Mouse (Mus musculus) neural tube, embryonic 12.5 days (tissue): ENCODE measurements around the gene Ghr. TPM values are rescaled to one million over a fixed set of nuclear protein-coding genes. Genes with fewer than 3 reads are reported as not detected.

Experiments
- ATAC-seq: fragments of 200-750 bp; cut with Nextera tagmentation; 2 replicates; pipeline ENCODE4 v1.8.0; 2017; ENCODE audit warnings: low read depth, mild to moderate bottlenecking, moderate TSS enrichment, moderate library complexity; ENCODE audit not compliant: low FRiP score
- H3K27ac ChIP-seq: fragments of 300-500 bp; sonication (generic); 2 replicates; pipeline ENCODE4 v1.5.1; 2016
- H3K27me3 ChIP-seq: fragments of 300-500 bp; sonication (generic); replicated peaks from 2 replicates; pipeline ENCODE4 v1.6.1; 2016; ENCODE audit warnings: mild to moderate bottlenecking
- H3K36me3 ChIP-seq: fragments of 300-500 bp; sonication (generic); 2 replicates; pipeline ENCODE4 v1.6.1; 2016; ENCODE audit warnings: mild to moderate bottlenecking
- H3K4me1 ChIP-seq: fragments of 300-500 bp; sonication (generic); 2 replicates; pipeline ENCODE4 v1.6.1; 2016
- H3K4me2 ChIP-seq: fragments of 300-500 bp; sonication (generic); replicated peaks from 2 replicates; pipeline ENCODE4 v1.6.1; 2016; ENCODE audit warnings: mild to moderate bottlenecking
- H3K4me3 ChIP-seq: fragments of 300-500 bp; sonication (generic); 2 replicates; pipeline ENCODE4 v1.5.1; 2016
- H3K9ac ChIP-seq: fragments of 300-500 bp; sonication (generic); 2 replicates; pipeline ENCODE4 v1.6.1; 2016; ENCODE audit warnings: mild to moderate bottlenecking
- H3K9me3 ChIP-seq: fragments of 300-500 bp; sonication (generic); 2 replicates; pipeline ENCODE4 v1.6.1; 2016; ENCODE audit warnings: mild to moderate bottlenecking
- WGBS: fragments of 180-500 bp; shearing (Covaris S2); methylation state at CpG from one replicate; pipeline ENCODE4 v1.1.7; 2016; 5-methylcytosine and 5-hydroxymethylcytosine counted together
- polyA plus RNA-seq: library from polyadenylated mRNA; unstranded; fragments of >200 nt; fragmentation: Nextera tagmentation; extraction: Ambion mirVana; gene quantifications from 2 replicates; pipeline ENCODE4 v1.2.1, GENCODE M21; 2016

Ghr gene
- polyA plus RNA-seq, 1 experiment from 2014 or later = 18.9 TPM

GRCm38 (mm10) chr15:3341806-3342582 is 241.3 kb downstream of the Ghr start:
- no peak overlapping the region for H3K4me2 ChIP-seq
- H3K9me3 ChIP-seq = peaks cover 3% of the 10 kb centered on the region; the same call in 1 of the 2 replicates
- whole genome bisulfite sequencing = 91% methylated on average over 4 of the region's 4 CpGs
- no peaks in the 10 kb centered on the region for H3K36me3 ChIP-seq
- H3K27me3 ChIP-seq = no peaks in the 10 kb centered on the region
- H3K27ac ChIP-seq = no peak overlapping the region
- no peaks in the 10 kb centered on the region for H3K4me1 ChIP-seq
- no peak overlapping the region for H3K9ac ChIP-seq
- H3K4me3 ChIP-seq = no peak overlapping the region
- ATAC-seq = no peak

GRCm38 (mm10) chr15:3339847-3340246 is 243.4 kb downstream of the Ghr start:
- H3K4me2 ChIP-seq = no peak overlapping the region
- peaks cover 3% of the 10 kb centered on the region; the same call in 1 of the 2 replicates for H3K9me3 ChIP-seq
- H3K27ac ChIP-seq = no peak overlapping the region
- no peaks in the 10 kb centered on the region for H3K27me3 ChIP-seq
- 86% methylated on average over 3 of the region's 3 CpGs for WGBS
- no peak for ATAC-seq
- H3K4me3 ChIP-seq = no peak overlapping the region
- no peaks in the 10 kb centered on the region for H3K4me1 ChIP-seq
- H3K9ac ChIP-seq = no peak overlapping the region
- no peaks in the 10 kb centered on the region for H3K36me3 ChIP-seq

- Histone ChIP-seq H3K9ac (no peak overlapping the region), H3K4me3 (no peak overlapping the region), H3K4me1 (no peaks in the 10 kb centered on the region), H3K27ac (no peak overlapping the region), H3K9me3 (peaks cover 3% of the 10 kb centered on the region; the same call in 1 of the 2 replicates), H3K27me3 (no peaks in the 10 kb centered on the region), H3K4me2 (no peak overlapping the region), H3K36me3 (no peaks in the 10 kb centered on the region)
- 92% methylated on average over 4 of the region's 4 CpGs for WGBS
- ATAC-seq = no peak
Observed at GRCm38 (mm10) chr15:3332517-3332916, 250.8 kb downstream of the Ghr start.

- Histone ChIP-seq H3K4me1 (no peaks in the 10 kb centered on the region), H3K36me3 (no peaks in the 10 kb centered on the region), H3K27me3 (no peaks in the 10 kb centered on the region), H3K27ac (no peak overlapping the region), H3K4me2 (no peak overlapping the region), H3K9me3 (no peaks in the 10 kb centered on the region), H3K4me3 (no peak overlapping the region), H3K9ac (no peak overlapping the region)
- ATAC-seq = no peak
- WGBS = 80% methylated on average over 2 of the region's 2 CpGs
Observed at GRCm38 (mm10) chr15:3331813-3332212, 251.5 kb downstream of the Ghr start.

- Histone ChIP-seq H3K4me2 (no peak overlapping the region), H3K9ac (no peak overlapping the region), H3K9me3 (no peaks in the 10 kb centered on the region), H3K36me3 (no peaks in the 10 kb centered on the region), H3K27ac (no peak overlapping the region), H3K4me3 (no peak overlapping the region), H3K27me3 (no peaks in the 10 kb centered on the region), H3K4me1 (no peaks in the 10 kb centered on the region)
- 78% methylated on average over 1 of the region's 1 CpGs for WGBS
- ATAC-seq = no peak
Observed at GRCm38 (mm10) chr15:3330291-3330690, 253.0 kb downstream of the Ghr start.

- Histone ChIP-seq H3K9me3 (no peaks in the 10 kb centered on the region), H3K27me3 (no peaks in the 10 kb centered on the region), H3K4me1 (no peaks in the 10 kb centered on the region), H3K4me3 (no peak overlapping the region), H3K9ac (no peak overlapping the region), H3K4me2 (no peak overlapping the region), H3K27ac (no peak overlapping the region), H3K36me3 (0 out of 2 replicates have a peak, but pooled peaks cover 2% of the 10 kb centered on the region)
- ATAC-seq = no peak
Observed at GRCm38 (mm10) chr15:3323041-3323440, 260.3 kb downstream of the Ghr start.

- no peaks in the 10 kb centered on the region for H3K4me1 ChIP-seq
- H3K36me3 ChIP-seq = 0 out of 2 replicates have a peak, but pooled peaks cover 2% of the 10 kb centered on the region
- H3K4me2 ChIP-seq = no peak overlapping the region
- WGBS = 84% methylated on average over 9 of the region's 9 CpGs
- no peak overlapping the region for H3K4me3 ChIP-seq
- no peak for ATAC-seq
- no peak overlapping the region; the same call in 1 of the 2 replicates for H3K27ac ChIP-seq
- no peaks in the 10 kb centered on the region for H3K9me3 ChIP-seq
- no peak overlapping the region for H3K9ac ChIP-seq
- H3K27me3 ChIP-seq = no peaks in the 10 kb centered on the region
Observed at GRCm38 (mm10) chr15:3319929-3320328, 263.4 kb downstream of the Ghr start.

- H3K36me3 ChIP-seq = 0 out of 2 replicates have a peak, but pooled peaks cover 2% of the 10 kb centered on the region
- no peak for ATAC-seq
- WGBS = 81% methylated on average over 2 of the region's 2 CpGs
- H3K4me1 ChIP-seq = no peaks in the 10 kb centered on the region
- no peaks in the 10 kb centered on the region for H3K9me3 ChIP-seq
- H3K4me2 ChIP-seq = no peak overlapping the region
- no peaks in the 10 kb centered on the region for H3K27me3 ChIP-seq
- no peak overlapping the region for H3K4me3 ChIP-seq
- no peak overlapping the region for H3K27ac ChIP-seq
- H3K9ac ChIP-seq = no peak overlapping the region
Observed at GRCm38 (mm10) chr15:3316617-3317016, 266.7 kb downstream of the Ghr start.

GRCm38 (mm10) chr15:3312937-3313336 is 270.4 kb downstream of the Ghr start:
- H3K9me3 ChIP-seq = no peaks in the 10 kb centered on the region
- no peak for ATAC-seq
- H3K4me3 ChIP-seq = no peak overlapping the region
- no peak overlapping the region for H3K27ac ChIP-seq
- H3K4me1 ChIP-seq = no peaks in the 10 kb centered on the region
- no peaks in the 10 kb centered on the region for H3K36me3 ChIP-seq
- H3K4me2 ChIP-seq = no peak overlapping the region
- no peak overlapping the region for H3K9ac ChIP-seq
- no peaks in the 10 kb centered on the region for H3K27me3 ChIP-seq

GRCm38 (mm10) chr15:3309856-3310255 is 273.4 kb downstream of the Ghr start:
- no peaks in the 10 kb centered on the region for H3K4me1 ChIP-seq
- H3K4me2 ChIP-seq = no peak overlapping the region
- H3K9ac ChIP-seq = no peak overlapping the region
- 89% methylated on average over 3 of the region's 3 CpGs for WGBS
- H3K36me3 ChIP-seq = no peaks in the 10 kb centered on the region
- H3K27me3 ChIP-seq = no peaks in the 10 kb centered on the region
- no peak overlapping the region for H3K27ac ChIP-seq
- no peaks in the 10 kb centered on the region for H3K9me3 ChIP-seq
- no peak for ATAC-seq
- no peak overlapping the region for H3K4me3 ChIP-seq

GRCm38 (mm10) chr15:3303426-3303825 is 279.9 kb downstream of the Ghr start, which contains the start of gene Ccdc152:
Gene Ccdc152 (minus strand): TSS chr15:3303526.
- Histone ChIP-seq H3K9me3 (no peaks in the 10 kb centered on the region), H3K9ac (no peak within 1 kb of the TSS), H3K4me2 (no peak within 1 kb of the TSS), H3K27ac (no peak within 1 kb of the TSS), H3K4me3 (no peak within 1 kb of the TSS), H3K27me3 (no peaks in the 10 kb centered on the region), H3K36me3 (no peaks in the 10 kb centered on the region), H3K4me1 (no peaks in the 10 kb centered on the region)
- ATAC-seq = no peak
- 91% methylated on average over 12 of the region's 12 CpGs for WGBS

GRCm38 (mm10) chr15:3300361-3301100 is 282.8 kb downstream of the Ghr start:
- Histone ChIP-seq H3K9ac (no peak overlapping the region), H3K4me2 (no peak overlapping the region), H3K9me3 (no peaks in the 10 kb centered on the region), H3K36me3 (no peaks in the 10 kb centered on the region), H3K4me1 (no peaks in the 10 kb centered on the region), H3K27ac (no peak overlapping the region), H3K27me3 (no peaks in the 10 kb centered on the region), H3K4me3 (no peak overlapping the region)
- ATAC-seq = no peak
- 78% methylated on average over 4 of the region's 4 CpGs for WGBS
